Mouse (Mus musculus) frontal cortex, postnatal 25 days (tissue): ENCODE results near the gene Plcb3.

ENCODE experiments used
- DNase-seq, 2 experiments: peaks; one replicate each; pipeline ENCODE4 v3.0.0; 2022; ENCODE audit warnings: low spot score in 2 of 2

Gene Plcb3

GRCm38 (mm10) chr19:6940396-6941351 lies 35.6 kb downstream of the Plcb3 start:
- no peak for DNase-seq

DNA sequence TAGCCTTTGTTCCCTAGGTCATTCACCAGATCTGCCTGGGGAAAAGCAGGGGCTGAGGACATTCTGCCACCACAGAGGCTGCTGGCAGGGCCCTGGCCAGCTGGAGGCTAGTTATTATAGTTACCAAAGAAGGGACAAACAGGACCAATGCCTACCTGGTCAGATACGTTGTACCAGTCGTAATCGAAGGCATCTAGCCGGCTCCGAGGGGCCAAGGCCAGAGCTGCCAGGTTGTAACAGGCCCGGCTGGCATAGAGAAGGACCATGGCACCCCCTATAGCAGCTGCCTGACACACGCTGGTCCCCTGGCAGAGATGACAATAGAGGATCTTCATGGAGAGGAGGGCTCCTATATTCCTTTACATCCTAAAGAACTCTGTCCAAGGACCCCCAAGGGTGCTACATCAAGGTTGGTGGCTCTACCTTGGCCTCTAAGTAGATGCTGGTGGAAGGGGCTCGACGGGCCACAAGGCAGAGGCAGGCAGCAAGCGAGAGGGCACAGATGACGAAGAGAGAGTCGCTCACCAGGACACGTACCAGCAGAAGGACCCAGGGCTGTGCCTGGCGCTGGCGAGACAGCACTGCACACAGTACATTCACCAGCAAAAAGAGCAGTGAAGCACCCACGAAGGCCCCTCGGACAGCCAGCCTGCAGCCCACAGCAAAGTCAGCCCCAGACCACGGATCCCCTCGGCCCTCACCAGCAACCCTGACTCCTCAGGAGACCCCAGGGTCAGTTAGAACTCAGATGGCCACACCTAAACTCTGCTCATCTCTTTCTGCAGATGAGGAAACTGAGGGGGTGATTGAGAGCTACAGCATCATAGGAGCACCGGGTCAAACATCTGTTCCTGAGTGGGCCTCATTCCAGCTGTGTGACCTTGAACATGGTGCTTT lies 36.9 kb downstream of the Plcb3 start:
- DNase-seq = no peak

- DNase-seq = no peak
These were observed 38.5 kb downstream of the Plcb3 start for GRCm38 (mm10) chr19:6937541-6938465.

DNA sequence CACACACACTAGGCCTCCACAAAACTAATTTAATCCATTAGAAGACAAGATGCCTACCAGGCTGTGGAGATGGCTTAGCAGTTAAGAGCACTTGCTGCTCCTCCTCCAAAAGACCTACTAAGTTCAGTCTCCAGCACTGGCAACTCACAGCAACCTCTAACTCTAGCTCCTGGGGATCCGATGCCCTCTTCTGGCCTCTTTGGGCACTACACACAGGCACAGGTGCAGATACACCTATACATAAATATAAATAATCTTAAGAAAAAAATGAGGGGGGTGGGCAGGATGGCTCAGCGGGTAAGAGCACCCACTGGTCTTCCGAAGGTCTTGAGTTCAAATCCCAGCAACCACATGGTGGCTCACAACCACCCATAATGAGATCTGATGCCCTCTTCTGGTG lies 40.0 kb downstream of the Plcb3 start:
- DNase-seq = no peak

- DNase-seq = no peak
These were observed 41.9 kb downstream of the Plcb3 start, which contains the start of gene Kcnk4 for GRCm38 (mm10) chr19:6934195-6934977. Gene Kcnk4, minus strand, starts transcription at chr19:6934515.

DNA sequence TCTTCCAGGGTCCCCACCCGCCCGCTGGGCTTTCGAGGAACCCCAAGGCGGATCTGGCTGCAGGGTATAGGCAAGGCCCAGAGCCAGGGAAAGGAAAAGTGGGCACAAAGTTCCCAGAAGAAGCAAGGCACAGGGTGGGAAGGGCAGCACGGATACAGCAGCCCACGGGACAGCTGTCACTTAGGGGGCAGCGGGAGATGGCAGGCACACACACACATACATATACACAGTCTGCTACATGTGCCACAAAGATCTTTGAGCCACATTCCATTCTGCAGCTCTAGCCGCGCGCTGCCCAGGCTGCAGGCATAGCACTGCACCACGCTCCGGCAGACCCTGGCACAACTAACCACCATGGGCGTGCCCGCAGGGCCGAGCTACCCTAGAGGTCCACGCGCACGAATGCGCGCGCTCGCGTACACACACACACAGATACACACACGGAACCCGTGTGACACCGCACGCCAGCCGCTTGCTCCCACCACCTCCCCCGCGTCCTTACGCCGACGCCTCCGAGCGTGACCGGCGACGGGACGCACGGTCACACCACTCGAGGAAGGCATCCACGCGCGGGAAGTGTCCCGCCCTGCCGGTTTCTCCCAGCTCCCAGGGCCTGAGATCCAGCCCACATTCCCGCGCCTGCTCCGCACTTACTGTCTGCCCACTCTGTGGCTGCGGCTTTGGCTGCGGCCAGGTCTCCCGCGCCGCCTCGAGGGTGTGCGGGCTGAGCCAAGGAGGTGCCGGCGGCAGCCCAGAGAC lies 42.7 kb downstream of the Plcb3 start:
- DNase-seq = no peak

- DNase-seq = no peak
These were observed 43.2 kb downstream of the Plcb3 start for GRCm38 (mm10) chr19:6933102-6933435.

GRCm38 (mm10) chr19:6932018-6932417 lies 44.3 kb downstream of the Plcb3 start:
- no peak for DNase-seq

DNA sequence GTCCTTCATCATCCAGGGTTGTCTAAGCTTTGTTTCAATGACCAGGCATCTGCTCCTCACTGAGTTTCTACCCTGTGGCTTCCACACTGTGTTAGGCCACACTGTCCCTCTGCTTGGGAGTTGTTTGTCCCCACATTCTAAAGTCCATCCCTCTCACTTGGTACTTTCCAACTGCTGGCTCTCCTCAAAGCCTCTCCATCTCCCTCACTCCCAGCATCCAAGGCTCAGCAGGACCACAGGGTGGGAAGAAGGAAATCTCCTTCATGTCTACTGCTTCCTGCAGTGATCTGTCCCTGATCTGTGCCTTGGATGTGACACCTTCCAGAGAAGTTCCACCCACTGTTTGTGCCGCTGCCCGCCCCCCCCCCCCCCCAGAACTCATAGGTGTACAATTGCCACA lies 45.3 kb downstream of the Plcb3 start:
- no peak for DNase-seq

DNA sequence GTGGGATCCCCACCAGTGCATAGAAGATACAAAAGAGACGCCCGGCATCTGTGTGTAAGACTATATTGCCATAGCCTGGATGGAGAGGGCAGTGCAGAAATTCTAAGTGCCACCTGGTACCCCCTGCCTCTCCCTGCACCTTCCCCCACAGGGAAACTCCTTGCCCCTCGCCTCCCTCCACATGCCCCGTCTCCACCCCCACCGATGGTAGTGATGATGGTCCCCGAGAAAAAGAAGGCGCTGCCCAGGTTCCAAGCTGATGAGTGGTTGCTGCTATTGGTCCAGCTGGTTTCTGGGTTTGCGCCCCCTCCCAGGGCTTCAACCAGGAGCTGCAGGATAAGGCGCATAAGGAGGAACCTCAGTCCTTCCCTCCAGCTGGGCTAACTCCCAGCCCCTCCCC lies 48.2 kb downstream of the Plcb3 start:
- DNase-seq = no peak

DNA sequence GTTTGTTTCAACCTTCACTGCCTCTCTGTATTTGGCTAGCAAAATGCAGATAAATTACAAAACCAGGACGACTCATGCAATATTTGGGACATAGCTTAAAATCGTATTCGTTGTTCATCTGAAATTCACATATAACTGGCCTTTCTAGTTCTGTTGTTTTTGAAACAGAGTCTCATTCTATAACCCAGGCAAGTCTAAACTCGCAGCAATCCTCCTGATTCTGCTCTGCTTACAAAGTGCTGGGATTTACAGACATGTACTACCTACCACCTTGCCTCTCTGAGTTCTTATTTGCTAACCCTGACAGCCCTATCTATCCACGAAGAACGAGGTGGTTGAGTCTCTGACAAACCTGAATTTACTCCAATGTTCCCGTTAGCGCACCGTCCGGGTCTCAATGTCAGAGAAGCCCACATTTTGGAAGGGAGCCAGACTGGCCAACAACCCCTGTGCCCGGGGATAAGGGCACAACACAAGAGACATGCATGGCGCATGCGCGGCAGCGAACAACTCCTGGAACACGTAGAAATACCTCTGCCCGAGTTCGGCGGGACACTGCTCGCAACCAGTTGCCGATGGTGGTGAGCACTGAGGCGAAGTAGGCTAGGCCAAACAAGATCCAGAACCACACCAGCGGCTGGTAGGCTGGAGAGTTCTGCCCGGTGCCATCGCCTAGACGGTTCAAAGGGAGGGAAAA lies 49.6 kb downstream of the Plcb3 start:
- no peak for DNase-seq

GRCm38 (mm10) chr19:6925611-6926329 lies 50.5 kb downstream of the Plcb3 start:
- no peak for DNase-seq

- DNase-seq = no peak
These were observed 51.0 kb downstream of the Plcb3 start, which contains the start of gene Catsperz for GRCm38 (mm10) chr19:6925307-6925573. Gene Catsperz, minus strand, starts transcription at chr19:6925380.

DNA sequence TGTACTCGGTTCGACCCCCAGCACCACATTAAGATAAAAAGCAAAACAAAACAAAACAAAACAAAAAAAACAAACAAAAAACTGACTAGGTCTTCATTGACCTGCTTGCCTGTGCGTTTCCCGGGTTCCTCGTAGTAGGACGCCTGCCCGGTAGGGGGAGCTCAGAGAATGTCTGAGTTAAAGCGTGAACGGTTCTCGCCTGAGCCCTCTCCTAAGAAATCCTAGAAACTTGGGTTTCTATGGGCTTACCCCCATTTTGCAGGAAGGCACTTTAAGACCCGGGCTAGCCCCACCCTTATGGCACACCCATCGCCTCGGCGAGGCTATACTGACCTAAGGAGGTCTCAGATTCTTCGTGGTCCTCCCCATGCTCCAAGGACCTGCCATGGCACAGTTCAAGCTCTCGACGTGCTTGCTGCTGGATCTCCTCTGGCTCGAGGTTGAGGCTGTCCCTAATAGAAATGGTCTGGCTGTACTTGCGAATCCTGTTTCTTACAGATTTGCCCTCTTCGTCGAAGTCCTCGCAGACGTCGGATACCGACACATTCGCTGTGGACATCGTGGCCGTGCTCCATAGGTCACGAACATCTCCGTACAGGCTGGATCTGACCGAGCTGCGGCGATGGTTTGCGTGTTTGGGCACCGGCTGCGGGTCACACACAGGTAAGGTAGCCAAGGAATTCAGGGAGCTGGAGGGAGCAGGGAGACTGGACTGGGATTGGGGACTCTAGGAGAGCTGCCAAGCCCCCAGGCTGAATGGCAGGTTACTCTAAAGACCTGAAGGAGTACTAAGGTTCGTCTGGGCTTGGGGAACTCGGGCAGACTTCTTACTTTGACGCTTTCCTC lies 51.6 kb downstream of the Plcb3 start:
- DNase-seq = peak; percentile 86

- no peak for DNase-seq
These were observed 53.2 kb downstream of the Plcb3 start for GRCm38 (mm10) chr19:6922901-6923735.

DNA sequence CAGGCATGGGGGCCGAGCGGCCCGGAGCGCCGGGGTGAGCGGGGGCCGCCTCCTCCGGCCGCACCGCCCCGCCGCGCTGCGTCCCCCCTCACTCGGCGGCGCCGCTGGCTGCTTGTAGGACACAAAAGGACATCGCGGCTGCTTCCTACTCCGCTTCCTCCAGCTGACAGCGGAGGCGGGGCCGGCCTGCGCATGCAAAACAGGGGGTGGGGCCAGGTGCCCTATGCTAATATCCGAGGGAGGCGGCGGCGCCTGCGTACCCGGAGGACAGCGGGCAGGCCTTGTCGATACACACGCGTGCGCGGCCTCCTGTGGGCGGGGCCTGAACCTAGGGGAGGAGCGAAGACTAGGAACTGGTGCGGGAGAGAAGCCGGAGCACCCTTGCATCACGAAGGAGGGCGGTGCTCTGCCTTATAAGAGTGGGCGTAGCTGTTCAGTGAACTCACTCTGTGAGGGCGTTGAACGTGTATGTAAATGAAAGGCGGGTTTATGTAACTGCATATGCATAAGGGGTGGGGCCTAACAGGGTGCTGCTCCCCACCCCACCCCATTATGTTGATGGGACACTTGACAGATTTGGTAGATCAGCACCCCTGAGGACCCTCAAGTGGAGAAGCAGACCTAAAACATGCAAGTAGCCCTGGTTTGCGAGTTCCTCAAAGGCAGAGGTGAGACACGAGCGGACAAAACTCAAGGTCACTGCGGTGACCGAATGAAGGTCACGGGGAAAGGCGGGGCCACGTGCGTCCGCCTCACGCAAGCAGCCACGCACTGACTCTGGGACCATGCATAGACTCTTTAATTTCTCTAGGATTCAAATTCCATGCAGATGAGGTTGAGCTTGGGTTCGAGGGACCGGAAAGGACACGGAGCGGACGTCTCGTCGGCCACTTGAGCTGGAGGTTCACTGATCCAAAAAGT lies 54.4 kb downstream of the Plcb3 start, which contains the start of gene Esrra:
Gene Esrra (minus strand): TSS at position 167 of the 921 bp plus-strand sequence.
- DNase-seq = peak; percentile 97 to 99
